Mouse (Mus musculus) midbrain, postnatal 0 days (tissue): ENCODE measurements around the gene Abhd2. TPM values are rescaled to one million over a fixed set of nuclear protein-coding genes. Genes with fewer than 3 reads are reported as not detected.

Experiments used
- ATAC-seq: fragments of 200-750 bp; cut with Nextera tagmentation; 2 replicates; pipeline ENCODE4 v1.8.0; 2017; ENCODE audit warnings: moderate number of reproducible peaks, mild to moderate bottlenecking, moderate TSS enrichment, moderate library complexity; ENCODE audit not compliant: low FRiP score
- DNase-seq: peaks from one replicate; pipeline ENCODE4 v3.0.0-alpha.2; 2015; ENCODE audit warnings: low spot score
- H3K27ac ChIP-seq: fragments of 300-500 bp; sonication (generic); 2 replicates; pipeline ENCODE4 v1.5.1; 2014; ENCODE audit warnings: low read depth, mild to moderate bottlenecking, low read length, mixed read lengths
- H3K27me3 ChIP-seq: fragments of 300-500 bp; sonication (generic); 2 replicates; pipeline ENCODE4 v1.6.1; 2014; ENCODE audit warnings: low read length, control low read depth, mixed read lengths; ENCODE audit not compliant: insufficient read depth
- H3K36me3 ChIP-seq: fragments of 300-500 bp; sonication (generic); 2 replicates; pipeline ENCODE4 v1.6.1; 2014; ENCODE audit warnings: low read length, control low read depth, mixed read lengths; ENCODE audit not compliant: insufficient read depth
- H3K4me1 ChIP-seq: fragments of 300-500 bp; sonication (generic); 2 replicates; pipeline ENCODE4 v1.6.1; 2014; ENCODE audit warnings: mild to moderate bottlenecking, control low read depth, antibody characterized with exemption, low read length, mixed read lengths; ENCODE audit not compliant: insufficient read depth
- H3K4me2 ChIP-seq: fragments of 300-500 bp; sonication (generic); 2 replicates; pipeline ENCODE4 v1.6.1; 2014; ENCODE audit warnings: low read depth, mild to moderate bottlenecking, low read length, mixed read lengths; ENCODE audit not compliant: poor library complexity, severe bottlenecking
- H3K4me3 ChIP-seq: fragments of 300-500 bp; sonication (generic); 2 replicates; pipeline ENCODE4 v1.5.1; 2014; ENCODE audit warnings: low read depth, mild to moderate bottlenecking, low read length, moderate library complexity
- H3K9ac ChIP-seq: fragments of 300-500 bp; sonication (generic); replicated peaks from 2 replicates; pipeline ENCODE4 v1.6.1; 2014; ENCODE audit warnings: mild to moderate bottlenecking, low read length, moderate library complexity, mixed read lengths; ENCODE audit not compliant: poor library complexity, severe bottlenecking
- H3K9me3 ChIP-seq: fragments of 300-500 bp; sonication (generic); 2 replicates; pipeline ENCODE4 v1.6.1; 2016; ENCODE audit warnings: low read length, control low read depth
- CTCF ChIP-seq: IDR thresholded peaks from 2 replicates; pipeline ENCODE4 v1.5.1; 2016; ENCODE audit warnings: antibody characterized with exemption, mild to moderate bottlenecking
- WGBS: fragments of 180-500 bp; shearing (Covaris S2); extraction: QIAGEN DNeasy Blood & Tissue Kit; methylation state at CpG from one replicate; pipeline ENCODE4 v1.1.7; 2014; 5-methylcytosine and 5-hydroxymethylcytosine counted together
- polyA plus RNA-seq: library from polyadenylated mRNA; unstranded; fragments of >200 nt; fragmentation: Nextera tagmentation; extraction: Ambion mirVana; gene quantifications from 2 replicates; pipeline ENCODE4 v1.2.1, GENCODE M21; 2015
- total RNA-seq: library from RNA; depleted of rRNA; stranded (reverse); fragments of >200 nt; gene quantifications from 2 replicates; pipeline ENCODE4 v1.2.3, GENCODE M21; 2014; rRNA removed

Abhd2 gene
- total RNA-seq: 83.2 and 85.7 TPM in 2 replicates
- polyA plus RNA-seq: 18.1 and 23.0 TPM in 2 replicates

- no peaks in the 10 kb centered on the region for H3K36me3 ChIP-seq
- no peaks in the 10 kb centered on the region for H3K27me3 ChIP-seq
- H3K27ac ChIP-seq: peak within 1 kb of the TSS; percentile 79
- WGBS: under 1% methylated on average over 54 of the region's 54 CpGs
- H3K4me2 ChIP-seq: peak within 1 kb of the TSS; percentile 86
- DNase-seq: peak; percentile 100
- no peak for TF ChIP-seq CTCF
- peak within 1 kb of the TSS; percentile 73 for H3K4me3 ChIP-seq
- H3K4me1 ChIP-seq: peaks cover 19% of the 10 kb centered on the region; the same call in 1 of the 2 replicates
- H3K9me3 ChIP-seq: no peaks in the 10 kb centered on the region
- peak within 1 kb of the TSS; percentile 94 for H3K9ac ChIP-seq
- ATAC-seq: peak; percentile 100
Observed at GRCm38 (mm10) chr7:79272789-79273718, at the start of gene Abhd2. Gene Abhd2, plus strand, starts transcription at chr7:79273199.

- ATAC-seq: no peak
- no peak for DNase-seq
Observed at GRCm38 (mm10) chr7:79225477-79225876, 47.5 kb upstream of the Abhd2 start.

GRCm38 (mm10) chr7:79226172-79226571, 46.8 kb upstream of the Abhd2 start:
- Histone ChIP-seq H3K27me3 (no peaks in the 10 kb centered on the region), H3K9me3 (no peaks in the 10 kb centered on the region), H3K9ac (no peak overlapping the region), H3K36me3 (no peaks in the 10 kb centered on the region), H3K27ac (no peak overlapping the region), H3K4me2 (no peak overlapping the region), H3K4me1 (no peaks in the 10 kb centered on the region), H3K4me3 (no peak overlapping the region)
- WGBS: 86% methylated on average over 5 of the region's 5 CpGs
- DNase-seq (no peak), ATAC-seq (no peak)
- TF ChIP-seq CTCF: no peak

More at GRCm38 (mm10) chr7:79225477-79225876, 47.5 kb upstream of the Abhd2 start:
- Histone ChIP-seq H3K27me3 (no peaks in the 10 kb centered on the region), H3K36me3 (no peaks in the 10 kb centered on the region), H3K4me2 (no peak overlapping the region), H3K4me3 (no peak overlapping the region), H3K4me1 (no peaks in the 10 kb centered on the region), H3K9ac (no peak overlapping the region), H3K27ac (no peak overlapping the region), H3K9me3 (no peaks in the 10 kb centered on the region)
- WGBS: 89% methylated on average over 8 of the region's 8 CpGs
- TF ChIP-seq CTCF: no peak

- Histone ChIP-seq H3K27ac (no peak overlapping the region), H3K27me3 (no peaks in the 10 kb centered on the region), H3K9ac (no peak overlapping the region), H3K4me3 (no peak overlapping the region), H3K4me1 (no peaks in the 10 kb centered on the region), H3K9me3 (no peaks in the 10 kb centered on the region), H3K36me3 (no peaks in the 10 kb centered on the region), H3K4me2 (no peak overlapping the region)
- DNase-seq (no peak), ATAC-seq (no peak)
- TF ChIP-seq CTCF: no peak
- 88% methylated on average over 8 of the region's 10 CpGs for WGBS
Observed at GRCm38 (mm10) chr7:79226834-79227486, 46.0 kb upstream of the Abhd2 start.

- H3K9me3 ChIP-seq: no peaks in the 10 kb centered on the region
- H3K4me2 ChIP-seq: no peak overlapping the region
- peak; percentile 79 for TF ChIP-seq CTCF
- no peak for ATAC-seq
- no peak overlapping the region for H3K9ac ChIP-seq
- H3K27me3 ChIP-seq: no peaks in the 10 kb centered on the region
- H3K36me3 ChIP-seq: no peaks in the 10 kb centered on the region
- no peaks in the 10 kb centered on the region for H3K4me1 ChIP-seq
- no peak overlapping the region for H3K4me3 ChIP-seq
- peak; percentile 75 for DNase-seq
- H3K27ac ChIP-seq: no peak overlapping the region
- WGBS: 30% methylated on average over 9 of the region's 9 CpGs
Observed at GRCm38 (mm10) chr7:79228471-79228870, 44.5 kb upstream of the Abhd2 start.

- ATAC-seq: no peak
- H3K9ac ChIP-seq: no peak overlapping the region
- no peak overlapping the region for H3K4me2 ChIP-seq
- H3K36me3 ChIP-seq: no peaks in the 10 kb centered on the region
- H3K27me3 ChIP-seq: no peaks in the 10 kb centered on the region
- no peak for DNase-seq
- no peak for TF ChIP-seq CTCF
- H3K27ac ChIP-seq: no peak overlapping the region
- 85% methylated on average over 2 of the region's 2 CpGs for WGBS
- H3K4me3 ChIP-seq: no peak overlapping the region
- no peaks in the 10 kb centered on the region for H3K9me3 ChIP-seq
- no peaks in the 10 kb centered on the region for H3K4me1 ChIP-seq
Observed at GRCm38 (mm10) chr7:79231577-79231976, 41.4 kb upstream of the Abhd2 start.
